ENCODE assay signal across 7 mouse cellular contexts in genomic region chrX:129749102-129749501, GRCm38 (mm10). TPM values are rescaled to one million over a fixed set of nuclear protein-coding genes. Genes with fewer than 3 reads are reported as not detected.
DNase-seq lines count a peak whose midpoint lies in the region; ATAC-seq and TF ChIP-seq lines count a peak whose summit lies in the region.

No protein-coding gene starts in this region.

- no peak for DNase-seq in lung, embryonic 14.5 days
- DNase-seq in lung, postnatal 4 days: no peak
- DNase-seq in forebrain, embryonic 10.5 days (ENCODE audit: extremely low spot score, low spot score): no peak
- DNase-seq in gastrocnemius, postnatal 10 days: no peak
- DNase-seq in ovary, postnatal 36 days (ENCODE audit: low spot score): no peak

- peak overlapping the region; percentile 54 for H3K4me2 ChIP-seq in lung, embryonic 14.5 days
- peak overlapping the region; percentile 52 for H3K4me2 ChIP-seq in limb, embryonic 12.5 days

- H3K4me3 ChIP-seq in lung, embryonic 14.5 days (ENCODE audit: low read depth, low read length): peak overlapping the region; percentile 52
- H3K4me3 ChIP-seq in forebrain, embryonic 10.5 days: peak overlapping the region; percentile 62
- H3K4me3 ChIP-seq in limb, embryonic 12.5 days (replicated peaks): peak overlapping the region; percentile 52
- peak overlapping the region; percentile 96 for H3K4me3 ChIP-seq in small intestine, adult 2 months (ENCODE audit: low read depth, low read length)

- H3K36me3 ChIP-seq in lung, embryonic 14.5 days (ENCODE audit: insufficient read depth): no peaks in the 10 kb centered on the region
- no peaks in the 10 kb centered on the region for H3K36me3 ChIP-seq in forebrain, embryonic 10.5 days (replicated peaks)
- H3K36me3 ChIP-seq in limb, embryonic 12.5 days: no peaks in the 10 kb centered on the region
- no peaks in the 10 kb centered on the region for H3K36me3 ChIP-seq in small intestine, adult 2 months (ENCODE audit: control insufficient read depth, insufficient read depth, low read length)

- H3K27me3 ChIP-seq in lung, embryonic 14.5 days (ENCODE audit: insufficient read depth, low read length): no peaks in the 10 kb centered on the region
- H3K27me3 ChIP-seq in forebrain, embryonic 10.5 days (ENCODE audit: poor library complexity, severe bottlenecking): no peaks in the 10 kb centered on the region; the same call in 1 of the 2 replicates
- H3K27me3 ChIP-seq in limb, embryonic 12.5 days: no peaks in the 10 kb centered on the region
- no peaks in the 10 kb centered on the region for H3K27me3 ChIP-seq in small intestine, adult 2 months (ENCODE audit: control insufficient read depth, insufficient read depth, low read length)

- H3K4me1 ChIP-seq in lung, embryonic 14.5 days (ENCODE audit: insufficient read depth): no peaks in the 10 kb centered on the region
- H3K4me1 ChIP-seq in forebrain, embryonic 10.5 days: no peaks in the 10 kb centered on the region
- no peaks in the 10 kb centered on the region for H3K4me1 ChIP-seq in limb, embryonic 12.5 days (replicated peaks)
- no peaks in the 10 kb centered on the region for H3K4me1 ChIP-seq in small intestine, adult 2 months (ENCODE audit: control insufficient read depth, insufficient read depth, insufficient read length, low read length)

- no peaks in the 10 kb centered on the region for H3K9me3 ChIP-seq in lung, embryonic 14.5 days (ENCODE audit: low read depth, low read length)
- H3K9me3 ChIP-seq in forebrain, embryonic 10.5 days: no peaks in the 10 kb centered on the region
- no peaks in the 10 kb centered on the region for H3K9me3 ChIP-seq in limb, embryonic 12.5 days

- no peak for TF ChIP-seq POLR2A in small intestine, adult 2 months (IDR thresholded peaks at IDR 0.05; ENCODE audit: low read depth, low read length)

- no peak for TF ChIP-seq CTCF in lung, embryonic 14.5 days (IDR thresholded peaks at IDR 0.05; ENCODE audit: low read depth)
- no peak for TF ChIP-seq CTCF in small intestine, adult 2 months (IDR thresholded peaks at IDR 0.05; ENCODE audit: extremely low read depth, insufficient read length, insufficient replicate concordance, low read depth, low read length)

- 0% methylated on average over 1 of the region's 1 CpGs for WGBS in lung, embryonic 14.5 days
- WGBS in forebrain, embryonic 10.5 days: 17% methylated on average over 1 of the region's 1 CpGs
- 10% methylated on average over 1 of the region's 1 CpGs for WGBS in limb, embryonic 12.5 days
- 10% methylated on average over 1 of the region's 1 CpGs for WGBS in small intestine, adult 2 months

- H3K9ac ChIP-seq in lung, embryonic 14.5 days: peak overlapping the region; percentile 56; the same call in 1 of the 2 replicates
- H3K9ac ChIP-seq in limb, embryonic 12.5 days (replicated peaks): no peak overlapping the region

- no peak overlapping the region for H3K27ac ChIP-seq in lung, embryonic 14.5 days (ENCODE audit: low read depth)
- peak overlapping the region; percentile 84; the same call in 1 of the 2 replicates for H3K27ac ChIP-seq in forebrain, embryonic 10.5 days
- no peak overlapping the region for H3K27ac ChIP-seq in limb, embryonic 12.5 days
- H3K27ac ChIP-seq in small intestine, adult 2 months (ENCODE audit: insufficient read depth, low read depth, low read length): no peak overlapping the region

- ATAC-seq in lung, embryonic 14.5 days (ENCODE audit: insufficient read depth): peak; percentile 10; the same call in 1 of the 2 replicates
- ATAC-seq in limb, embryonic 12.5 days (ENCODE audit: insufficient number of reproducible peaks, insufficient read depth, low FRiP score, low TSS enrichment, low read depth): no peak

RNA-seq across cellular contexts. Expression of gene Diaph2, which starts 0.4 kb away (rescaled TPM):
- polyA plus RNA-seq in lung, embryonic 14.5 days (2014; fragmentation: Nextera tagmentation; extraction: Ambion mirVana): 10.2 and 10.3 TPM in 2 replicates
- 3.2 and 3.7 TPM in 2 replicates for polyA plus RNA-seq in forebrain, embryonic 10.5 days (2016; fragmentation: Nextera tagmentation; extraction: Ambion mirVana)
- 5.8 and 5.9 TPM in 2 replicates for polyA plus RNA-seq in limb, embryonic 12.5 days (2016; fragmentation: Nextera tagmentation; extraction: Ambion mirVana)
- 0.48 and 1.5 TPM in 2 replicates for polyA plus RNA-seq in small intestine, adult 2 months (2012; rRNA removed)
- total RNA-seq in gastrocnemius, postnatal 10 days (2021): 1 to 10 TPM; 6.4 to 9.6 TPM
